Mouse (Mus musculus): ENCODE data around the gene Fsd1.

DNA sequence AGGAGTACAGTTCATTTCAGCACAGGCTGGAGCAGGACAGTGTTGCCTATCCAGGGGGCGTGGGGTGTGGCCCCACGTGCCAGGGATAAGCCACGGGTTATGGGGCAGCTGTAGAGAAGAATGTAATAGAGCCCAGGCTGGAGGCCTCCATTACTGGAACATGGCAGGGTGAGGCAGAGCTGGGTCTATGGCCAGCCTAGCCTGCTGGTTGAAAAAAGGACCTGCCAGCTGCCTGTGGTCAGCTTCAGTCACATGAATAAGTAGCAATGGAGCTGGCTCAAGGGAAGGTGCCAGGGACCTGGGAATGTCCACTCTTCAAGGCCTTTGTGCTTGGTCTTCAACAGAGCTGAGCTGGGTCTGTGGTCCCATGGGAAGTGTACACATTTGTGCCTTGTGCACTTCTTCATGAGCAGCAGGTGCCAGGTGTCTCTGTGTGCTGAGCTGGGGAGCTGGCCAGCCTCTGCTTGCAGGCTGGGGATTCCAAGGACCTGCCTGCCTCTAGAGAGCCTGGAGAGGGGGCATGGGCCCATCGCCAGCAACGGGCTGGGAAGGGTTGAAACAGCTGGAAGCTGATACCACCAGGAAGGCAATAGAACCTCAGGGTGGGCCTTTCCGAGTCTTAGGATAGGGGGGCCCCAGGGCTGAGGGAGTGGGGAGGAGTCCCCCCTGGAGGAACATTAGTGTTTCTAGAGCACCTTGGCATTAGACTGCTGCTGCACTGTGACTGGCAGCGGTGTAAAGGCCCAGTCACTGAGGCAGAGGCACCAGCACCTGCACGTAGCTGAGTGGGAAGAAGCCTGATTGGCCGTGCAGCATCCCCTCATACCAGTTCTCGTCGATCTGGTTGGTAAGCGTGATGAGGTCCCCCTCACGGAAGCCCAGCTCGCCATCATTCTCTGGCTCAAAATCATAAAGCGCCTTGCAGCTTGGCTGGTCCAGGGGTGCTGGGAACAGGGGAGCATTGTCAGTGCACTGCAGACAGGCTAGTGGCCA lies 30.8 kb downstream of the Fsd1 start:
- TF ChIP-seq POLR2A (IDR thresholded peaks at IDR 0.05; ENCODE audit: low read depth, low read length) (no peak), E2F4 (IDR thresholded peaks at IDR 0.05; ENCODE audit: insufficient replicate concordance, low read depth, low read length) (no peak), NRF1 (IDR thresholded peaks at IDR 0.05; ENCODE audit: low read depth, low read length) (no peak), CTCF (conservative IDR thresholded peaks at IDR 0.05 in 1 of 2, IDR thresholded peaks at IDR 0.05 in 1 of 2; ENCODE audit: low read depth in 2 of 2, low read length in 2 of 2) (no peak), NELFE (IDR thresholded peaks at IDR 0.05; ENCODE audit: low read depth, low read length) (no peak), MYC (IDR thresholded peaks at IDR 0.05; ENCODE audit: low read depth, low read length) (no peak), EP300 (IDR thresholded peaks at IDR 0.05; ENCODE audit: low read length) (no peak), USF2 (conservative IDR thresholded peaks at IDR 0.05; ENCODE audit: low read depth, low read length) (no peak), ZMIZ1 (IDR thresholded peaks at IDR 0.05; ENCODE audit: low read depth, low read length) (peak; percentile 14; the same call in 1 of the 2 replicates)

All from CH12.LX (cell line).